Mouse (Mus musculus) embryo, embryonic 10.5 days (tissue): ENCODE measurements at regions not wholly inside any gene's neighbourhood (a gene's known extent, or its start where the extent isn't known, plus 50 kb on each side); places are given as distances from the start of the nearest gene placed in this dataset.

ENCODE experiments used
- DNase-seq: peaks from one replicate; pipeline ENCODE4 v3.0.0-alpha.2; 2015; ENCODE audit warnings: low spot score

DNA sequence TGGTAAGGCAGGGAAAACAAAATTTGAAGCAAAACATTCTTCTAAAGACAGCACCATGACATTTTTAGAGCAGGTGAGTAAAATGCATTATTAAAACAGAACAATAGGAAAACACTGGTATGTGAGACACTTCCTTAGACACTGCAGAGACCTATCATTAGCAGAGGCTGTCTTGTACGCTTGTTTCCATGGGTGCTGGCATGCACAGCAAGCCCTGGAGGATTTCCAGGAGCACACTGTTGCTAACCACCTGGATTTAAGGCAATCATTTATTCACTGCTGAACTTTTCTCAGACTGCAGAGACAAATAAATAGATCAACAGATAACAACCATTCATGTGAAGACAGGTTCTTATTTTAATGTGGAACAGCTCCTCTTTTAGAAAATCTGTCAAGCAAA lies 127.7 kb downstream of the Pros1 start:
- DNase-seq: no peak

DNA sequence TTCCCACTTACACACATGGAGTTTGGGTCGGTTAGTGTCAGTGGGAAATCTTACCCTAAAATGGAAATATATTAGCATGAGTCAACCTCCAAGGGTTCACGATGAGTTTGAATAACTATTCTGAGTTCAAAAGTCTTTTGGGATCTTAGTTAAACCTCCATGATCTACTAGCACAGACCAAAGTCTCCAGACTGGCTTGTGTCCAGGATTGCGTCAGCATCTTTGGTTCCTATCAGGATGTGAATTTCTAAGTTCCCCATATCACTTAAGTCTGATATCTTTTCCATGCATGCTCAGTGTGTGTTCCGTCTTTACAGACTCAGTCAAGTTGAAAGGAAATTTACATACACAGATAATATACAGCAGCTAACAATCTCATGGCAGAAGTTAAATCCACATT lies 128.5 kb downstream of the Pros1 start:
- DNase-seq: no peak

DNA sequence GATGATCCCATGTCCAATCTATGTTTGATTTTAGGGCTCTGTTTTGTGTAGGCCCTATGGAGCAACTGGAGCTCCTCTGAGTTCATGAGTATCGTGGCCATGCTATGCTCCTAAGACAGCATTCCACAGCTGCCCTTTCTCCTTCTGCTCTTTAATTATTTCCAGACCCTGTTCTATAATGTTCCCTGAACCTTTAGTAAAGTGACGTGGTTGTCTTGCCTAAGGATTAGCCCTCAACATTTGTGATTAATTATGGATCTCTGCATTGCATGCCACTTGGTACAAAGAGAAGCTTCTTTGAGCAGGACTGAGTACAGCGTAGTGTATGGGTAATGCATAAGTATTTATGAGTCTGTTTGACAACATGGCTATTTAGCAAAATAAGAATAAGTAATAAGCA lies 141.4 kb downstream of the Pros1 start:
- DNase-seq: peak; percentile 22

DNA sequence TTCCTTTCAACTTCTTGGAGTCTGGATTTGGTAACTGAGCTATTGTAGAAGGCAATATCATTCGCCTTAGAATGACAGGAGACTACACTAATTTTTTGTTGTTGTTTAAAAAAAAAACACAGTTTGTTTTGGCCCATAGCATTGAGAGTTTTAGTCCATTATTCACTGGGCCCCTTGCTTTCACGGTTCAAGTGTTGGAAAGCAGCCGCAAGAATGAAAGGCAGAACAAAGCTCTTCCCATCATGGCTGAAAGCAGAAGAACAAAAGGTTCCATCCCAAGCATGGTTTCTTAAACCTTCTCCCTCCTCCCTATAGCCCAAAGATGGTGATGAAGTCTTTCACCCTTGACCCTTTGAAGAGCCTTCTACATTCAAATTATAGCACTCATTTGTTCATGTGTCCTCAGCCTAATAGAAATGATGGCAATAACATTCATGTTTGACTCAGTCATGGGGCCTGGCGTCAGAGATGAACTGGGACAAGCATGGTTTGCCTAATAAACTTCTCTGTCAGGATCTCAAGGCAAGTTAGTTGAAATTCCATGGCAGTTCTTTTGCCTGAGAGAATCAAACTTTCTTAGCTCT lies 157.1 kb downstream of the Pros1 start:
- DNase-seq: peak; percentile 63

DNA sequence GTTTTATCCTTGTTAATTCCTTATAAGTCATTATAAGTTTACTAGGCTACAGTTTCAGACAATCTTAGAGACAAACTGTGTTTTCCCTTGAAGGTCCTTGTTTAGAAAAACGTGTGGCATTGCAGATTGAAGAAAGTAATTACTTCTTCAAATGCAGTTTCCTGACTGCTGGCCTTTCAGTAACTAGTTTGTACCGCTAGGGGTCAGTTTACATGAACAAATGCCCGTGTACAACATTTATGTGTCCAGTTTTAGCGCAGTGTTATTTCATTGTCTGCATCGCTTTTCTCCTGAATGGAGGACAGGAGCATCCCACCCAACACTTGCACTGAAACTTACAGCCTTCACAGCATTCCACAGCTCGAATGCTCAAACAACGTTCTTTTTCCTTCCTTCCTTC lies 160.3 kb downstream of the Pros1 start:
- peak; percentile 68 for DNase-seq

DNA sequence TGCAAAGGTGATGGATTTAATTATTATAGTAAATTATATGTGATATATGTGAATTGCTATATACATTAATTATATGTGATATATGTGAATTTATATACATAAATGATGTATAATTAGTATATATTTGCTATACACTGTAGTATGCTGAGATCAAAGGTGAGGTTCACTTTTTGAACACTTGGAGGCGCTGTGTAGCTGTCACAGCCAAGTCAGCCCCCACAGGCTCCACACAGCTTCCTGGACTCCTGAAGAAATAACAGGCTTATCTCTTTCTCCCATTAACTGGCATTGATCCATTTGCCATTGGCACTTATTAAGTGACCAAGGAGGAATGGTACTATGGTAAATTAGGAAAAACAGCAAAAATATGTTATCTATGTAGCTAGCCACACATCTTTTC lies 162.0 kb downstream of the Pros1 start:
- DNase-seq: peak; percentile 72

DNA sequence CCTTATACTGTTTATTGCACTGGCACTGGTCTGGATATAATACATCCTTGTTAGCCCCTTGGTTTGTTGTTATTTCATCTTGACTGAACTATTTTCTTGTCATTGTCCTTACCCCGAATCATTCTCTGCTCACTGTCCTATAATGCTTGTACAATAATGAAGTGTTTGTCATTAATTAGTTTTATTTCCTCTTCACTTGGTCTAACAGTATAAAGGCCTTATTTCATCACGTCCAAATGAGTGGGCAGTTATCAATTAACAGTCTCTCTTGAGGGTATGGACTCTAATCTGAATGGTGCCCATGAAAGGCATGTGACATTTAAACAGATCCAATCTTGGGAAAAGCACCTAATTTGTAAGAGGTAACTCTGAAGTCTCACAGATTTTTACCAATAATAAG lies 162.6 kb downstream of the Pros1 start:
- DNase-seq: no peak

DNA sequence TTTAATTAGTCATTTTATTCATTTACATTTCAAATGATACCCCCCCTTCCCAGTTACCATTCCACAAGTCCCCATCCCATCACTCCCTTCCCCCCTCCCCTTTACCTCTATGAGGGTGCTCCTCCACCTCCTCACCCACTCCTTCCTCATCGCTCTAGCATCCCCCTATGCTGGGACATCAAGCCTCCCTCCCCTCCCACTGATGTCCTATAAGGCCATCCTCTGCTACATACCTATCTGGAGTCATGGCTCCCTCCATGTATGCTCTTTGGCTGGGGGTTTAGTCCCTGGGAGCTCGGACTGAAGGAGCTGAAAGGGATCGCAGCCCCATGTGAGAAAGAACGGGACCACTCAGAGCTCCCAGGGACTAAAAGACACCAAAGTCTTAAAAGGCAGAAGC lies 176.3 kb downstream of the Pros1 start:
- no peak for DNase-seq

DNA sequence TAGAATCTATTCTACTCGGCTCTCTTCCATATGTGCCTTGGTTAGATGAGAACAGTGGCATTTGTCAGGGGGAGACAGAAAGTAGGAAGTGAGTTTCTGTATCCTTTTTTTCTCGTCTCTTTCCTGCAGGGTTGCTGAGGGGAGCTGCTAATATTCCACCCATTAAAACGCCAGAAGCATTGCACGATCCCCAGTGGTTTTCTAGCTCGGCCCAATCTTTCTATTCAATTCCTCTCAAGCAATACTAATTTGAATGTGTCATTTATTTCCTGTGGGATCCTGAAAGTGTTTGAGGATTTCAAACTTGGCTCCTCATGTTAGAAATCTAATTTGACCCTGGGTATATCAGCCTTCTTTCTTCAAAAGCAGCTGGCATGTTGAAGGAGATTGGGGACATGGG lies 176.9 kb downstream of the Pros1 start:
- no peak for DNase-seq

DNA sequence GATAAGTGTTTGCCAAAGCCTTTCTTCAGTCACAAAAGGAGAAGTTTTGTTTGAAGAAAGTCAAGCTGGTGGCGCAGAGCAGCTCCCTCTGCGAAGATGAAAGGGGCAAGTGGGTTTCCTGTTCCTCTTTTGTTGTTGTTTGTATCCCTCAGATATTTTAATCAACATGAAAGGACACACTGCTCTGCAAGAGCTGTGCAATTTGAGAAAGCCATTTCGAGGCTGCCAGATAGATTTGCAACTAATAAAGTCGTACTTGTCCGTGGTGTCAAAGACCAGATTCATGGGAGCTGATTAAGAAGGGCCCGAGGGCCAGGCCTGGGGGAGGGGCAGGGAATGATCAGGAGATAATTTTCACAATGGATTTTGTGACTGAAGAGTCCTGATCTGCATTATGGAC lies 177.7 kb downstream of the Pros1 start:
- peak; percentile 42 for DNase-seq

DNA sequence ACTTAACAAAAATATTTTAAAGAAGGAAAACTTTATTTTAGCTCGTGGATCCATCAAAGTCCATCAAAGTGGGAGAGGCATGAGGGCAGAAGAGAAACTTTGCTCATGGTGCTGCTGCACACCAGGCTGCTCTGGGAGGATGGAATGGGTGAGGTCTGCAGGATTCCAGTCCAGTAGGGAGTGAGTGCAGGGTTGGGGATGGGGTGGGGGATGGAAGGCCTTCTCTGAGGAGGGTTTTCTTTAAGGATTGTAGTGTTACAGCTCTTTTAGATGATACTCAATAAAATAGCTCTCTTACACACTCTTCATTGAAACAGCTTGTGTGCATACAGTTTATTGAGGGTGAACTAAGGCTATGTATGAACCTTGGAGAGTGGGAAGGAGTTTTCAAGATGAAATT lies 195.0 kb downstream of the Pros1 start:
- DNase-seq: no peak

DNA sequence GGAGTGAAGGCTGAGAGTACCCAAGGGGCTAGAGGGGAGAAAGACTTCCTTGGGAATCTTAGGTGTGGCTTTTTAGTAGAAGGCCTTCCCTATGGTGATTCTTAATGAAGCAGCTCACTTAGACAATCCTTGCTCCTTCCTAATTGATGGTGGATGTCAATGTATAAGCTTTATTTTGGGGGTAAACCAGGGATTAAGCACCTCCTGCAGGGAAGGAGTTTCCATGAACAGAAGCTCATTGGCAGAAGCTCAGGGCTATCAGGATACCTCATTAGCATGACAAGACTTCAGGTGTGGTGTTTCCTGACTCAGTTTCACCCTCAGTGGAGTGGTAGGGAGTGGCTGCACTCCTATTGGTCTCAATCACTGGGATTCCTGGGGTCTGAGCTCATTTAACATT lies 208.8 kb downstream of the Pros1 start:
- DNase-seq: no peak

DNA sequence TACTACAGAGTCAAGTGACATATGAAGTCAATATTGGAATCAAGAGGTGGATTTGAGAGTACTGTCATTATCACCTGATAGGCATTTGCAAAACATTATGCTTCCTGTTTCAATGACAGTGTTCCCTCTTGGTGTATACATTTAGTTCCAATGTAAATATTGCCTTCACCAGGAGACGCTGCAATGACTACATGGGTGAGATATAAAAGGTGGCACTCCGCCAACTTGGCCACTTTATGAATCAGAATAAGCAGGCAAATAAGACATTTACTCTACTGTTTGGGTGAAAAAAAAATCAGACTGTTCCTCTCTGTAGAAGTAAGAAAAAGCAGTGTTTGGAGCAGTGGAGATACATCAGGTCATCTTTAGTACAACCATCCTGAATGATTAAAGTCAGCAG lies 215.9 kb downstream of the Pros1 start:
- DNase-seq: no peak

DNA sequence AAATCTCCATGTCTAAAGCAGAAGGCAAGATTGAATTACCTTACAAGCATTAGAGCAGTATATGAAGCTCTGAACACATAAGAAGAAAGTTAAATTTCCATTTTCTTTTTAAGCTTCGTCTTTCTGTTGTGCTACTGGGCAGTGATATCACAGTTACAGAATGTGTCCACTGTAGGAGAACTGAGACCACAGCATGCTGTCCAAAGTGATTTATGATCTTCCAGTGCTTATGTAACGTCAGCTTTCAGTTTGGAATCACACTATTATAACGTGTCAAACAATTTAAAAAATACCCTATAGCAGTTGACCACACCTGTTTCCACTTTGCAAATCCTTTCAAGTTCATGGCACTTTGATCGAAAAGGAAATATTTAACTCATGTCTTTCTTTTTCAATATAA lies 221.7 kb downstream of the Pros1 start:
- peak; percentile 24 for DNase-seq

DNA sequence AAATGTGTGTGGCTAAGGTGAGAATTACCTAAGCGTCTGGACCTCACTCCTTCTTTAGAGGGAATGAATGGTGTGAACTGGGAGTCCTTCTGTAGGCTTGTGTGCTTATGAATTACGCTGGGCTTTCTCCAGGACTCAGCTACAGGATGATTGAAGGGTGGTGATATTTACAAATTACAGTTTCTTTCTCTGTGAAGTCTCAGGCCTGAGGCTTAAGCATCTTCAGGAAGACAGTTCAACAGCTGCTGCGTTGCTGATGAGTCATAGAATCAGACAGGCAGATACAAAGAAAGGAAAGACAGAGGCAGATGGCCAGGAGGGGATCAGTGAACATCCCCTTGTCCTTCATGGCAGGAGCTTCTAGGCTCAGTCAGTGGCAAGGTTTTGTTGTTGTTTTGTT lies 227.3 kb downstream of the Pros1 start:
- no peak for DNase-seq

DNA sequence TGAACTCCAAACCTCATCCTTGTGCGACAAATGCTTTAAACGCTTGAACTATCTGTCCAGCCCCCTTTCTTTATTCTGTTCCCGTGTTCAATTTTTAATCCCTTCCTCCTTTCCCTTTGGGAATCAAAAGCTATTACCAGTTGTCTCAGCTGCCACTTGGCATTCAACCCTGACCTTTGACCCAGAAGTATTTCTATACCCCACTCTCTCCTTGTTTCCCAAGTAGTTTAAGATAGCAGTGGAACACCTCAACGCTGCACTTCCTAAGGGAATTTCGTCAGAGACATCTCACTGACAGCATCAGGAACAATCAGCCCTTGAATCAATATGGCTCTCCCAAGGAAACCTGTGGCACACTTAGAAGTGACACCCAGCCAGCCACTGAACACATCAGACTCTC lies 229.1 kb downstream of the Pros1 start:
- DNase-seq: peak; percentile 38

DNA sequence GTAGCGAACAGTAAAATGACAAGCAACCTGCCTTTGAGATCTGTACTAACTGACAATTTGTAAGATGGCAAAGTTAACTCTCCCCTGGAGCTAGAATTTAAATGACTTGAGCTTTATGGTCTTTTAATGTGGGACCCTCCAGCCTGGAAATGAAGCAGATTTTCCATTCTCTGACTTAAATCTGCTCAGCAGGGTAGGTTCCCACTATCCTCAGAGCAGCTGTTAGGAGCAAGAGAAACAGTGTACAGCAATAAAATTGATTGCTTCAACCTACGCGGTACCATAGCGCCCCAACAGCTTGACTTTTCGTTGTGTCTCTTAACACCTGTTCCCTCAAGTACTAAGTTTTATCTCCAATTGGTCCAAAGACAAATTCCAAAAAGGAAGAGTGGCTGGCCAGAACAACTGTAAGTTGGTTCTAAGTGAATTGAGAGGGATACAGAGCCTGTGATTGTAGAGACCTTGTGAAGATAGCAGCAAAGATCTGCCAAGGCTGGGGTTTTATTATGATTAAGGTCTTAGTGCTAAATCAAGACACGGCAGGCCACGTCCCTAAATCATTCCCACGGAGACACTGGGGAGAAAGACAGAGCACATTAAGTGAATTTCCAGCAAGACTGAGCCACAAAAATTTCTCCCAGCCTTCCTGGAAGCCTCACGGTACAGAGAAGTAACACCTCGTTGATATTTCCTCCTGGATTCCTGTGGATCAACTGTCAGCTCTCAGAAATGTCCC lies 230.1 kb downstream of the Pros1 start:
- DNase-seq: peak; percentile 23

DNA sequence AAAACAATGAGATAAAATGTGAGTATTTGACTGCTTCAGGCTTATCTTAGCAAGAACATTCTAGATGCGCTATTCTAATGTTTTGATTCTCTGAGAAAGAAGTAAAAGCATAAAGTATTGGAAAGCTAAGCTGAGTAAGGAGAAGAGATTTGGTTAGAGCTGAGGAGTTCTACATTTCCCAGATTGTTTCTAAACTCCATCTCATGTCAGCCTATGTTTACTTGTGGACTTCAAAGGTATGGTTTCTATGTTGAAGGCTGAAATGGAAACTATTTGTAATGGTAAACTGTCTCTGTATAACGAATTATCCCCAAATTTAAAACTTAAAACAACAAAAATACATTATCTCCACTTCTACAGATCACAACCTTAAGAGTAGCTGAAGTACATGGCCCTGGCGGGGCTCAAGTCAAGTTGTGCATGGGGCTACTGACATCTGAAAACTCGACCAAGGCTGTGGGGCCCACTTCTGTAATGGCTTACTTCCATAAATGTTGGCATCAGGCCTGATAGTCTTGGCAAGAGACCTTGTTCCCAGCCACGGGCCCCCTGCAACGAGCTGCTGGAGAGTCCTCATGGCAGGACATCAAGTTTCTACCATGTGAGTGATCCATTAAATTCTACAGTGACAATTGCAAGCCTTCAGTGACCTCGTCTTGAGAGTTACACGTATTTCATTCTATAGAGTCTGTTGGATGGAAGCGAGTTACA lies 232.1 kb downstream of the Pros1 start:
- no peak for DNase-seq

DNA sequence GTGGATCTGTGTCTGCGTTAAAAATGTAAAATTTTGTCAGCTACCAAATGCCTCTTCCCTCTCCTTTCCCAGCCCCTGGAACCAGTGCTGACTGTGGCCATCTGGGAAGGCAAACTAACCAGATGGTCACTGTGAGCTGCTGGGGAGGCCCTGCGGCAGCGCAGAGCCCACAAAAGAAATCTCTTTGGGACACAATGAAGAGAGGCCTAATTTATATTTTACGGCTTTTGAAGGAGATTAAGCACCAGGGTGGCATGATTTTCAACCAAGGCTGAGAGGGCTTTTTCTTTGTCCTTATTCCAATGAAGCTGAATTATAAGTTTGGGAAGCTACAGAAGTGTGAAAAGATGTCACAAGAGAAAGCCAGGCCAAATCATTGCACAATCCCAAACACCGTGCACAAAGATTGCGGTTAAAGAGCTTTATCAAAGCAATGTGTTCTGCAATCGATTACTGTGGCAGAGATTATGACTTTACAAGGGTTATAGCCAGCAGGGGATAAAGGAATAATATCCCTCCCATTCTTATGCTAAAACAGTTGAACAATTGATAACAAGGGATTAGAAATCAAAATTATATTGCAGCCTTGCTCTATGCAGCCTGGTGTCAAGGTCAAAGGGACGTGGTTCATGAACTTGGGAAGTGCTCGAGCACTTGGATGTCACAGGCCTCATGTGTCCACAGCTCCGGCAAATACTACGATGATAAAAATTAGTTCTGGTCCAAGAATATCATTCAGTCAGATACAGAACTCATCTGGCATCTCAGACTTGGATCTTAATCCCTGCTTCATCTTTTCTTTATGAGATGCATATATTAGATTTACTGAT lies 237.6 kb downstream of the Pros1 start:
- peak; percentile 77 for DNase-seq

DNA sequence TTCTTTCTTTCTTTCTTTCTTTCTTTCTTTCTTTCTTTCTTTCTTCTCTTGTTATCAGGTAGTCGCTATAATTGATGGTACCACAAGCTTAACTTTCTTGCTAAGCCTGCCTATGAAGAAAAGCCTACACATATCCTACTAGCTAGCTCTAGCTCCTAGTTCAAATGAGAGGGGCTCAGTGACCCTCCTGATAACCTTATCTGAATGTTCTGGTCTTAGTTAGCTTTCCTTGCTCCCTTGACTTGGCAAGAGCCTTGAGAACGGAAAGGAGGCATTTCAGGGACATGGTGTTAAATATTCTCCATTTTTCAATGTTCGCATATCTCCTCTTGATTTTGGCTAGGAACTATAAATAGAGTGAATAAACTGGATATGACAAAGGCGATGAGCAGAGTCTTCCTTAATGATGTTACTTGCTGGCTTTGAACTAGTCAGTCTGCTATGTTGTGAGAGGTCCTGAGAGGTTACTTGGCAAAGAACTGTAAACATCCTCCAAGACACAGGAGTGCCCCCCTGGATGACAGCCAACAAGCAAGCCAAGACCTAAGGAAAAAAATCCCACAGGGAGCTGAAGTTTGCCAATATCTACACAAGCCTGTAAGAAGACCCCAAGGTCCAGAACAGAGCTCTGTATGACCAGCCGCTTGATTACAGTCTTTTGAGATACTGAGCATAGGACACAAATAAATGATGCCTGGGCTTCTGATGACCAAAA lies 240.2 kb downstream of the Pros1 start:
- DNase-seq: no peak

DNA sequence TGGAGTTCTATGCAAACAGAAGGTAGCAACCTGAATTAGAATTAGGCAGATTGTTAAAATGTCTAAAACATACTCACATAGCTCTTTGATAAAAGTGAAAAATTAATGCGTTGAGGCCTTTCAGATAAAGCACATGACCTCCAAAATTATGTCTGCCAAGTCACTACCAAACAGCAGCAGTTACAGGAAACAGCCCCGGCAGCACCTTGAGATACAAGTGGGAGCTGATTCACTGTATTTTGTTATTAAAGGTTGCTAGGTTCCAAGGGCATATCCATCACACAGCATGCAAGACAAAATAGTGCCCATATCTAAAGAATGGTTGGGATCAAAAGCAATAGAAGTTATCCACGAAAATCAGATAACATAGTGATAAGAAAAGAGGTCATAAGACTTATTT lies 248.3 kb downstream of the Pros1 start:
- DNase-seq: no peak

DNA sequence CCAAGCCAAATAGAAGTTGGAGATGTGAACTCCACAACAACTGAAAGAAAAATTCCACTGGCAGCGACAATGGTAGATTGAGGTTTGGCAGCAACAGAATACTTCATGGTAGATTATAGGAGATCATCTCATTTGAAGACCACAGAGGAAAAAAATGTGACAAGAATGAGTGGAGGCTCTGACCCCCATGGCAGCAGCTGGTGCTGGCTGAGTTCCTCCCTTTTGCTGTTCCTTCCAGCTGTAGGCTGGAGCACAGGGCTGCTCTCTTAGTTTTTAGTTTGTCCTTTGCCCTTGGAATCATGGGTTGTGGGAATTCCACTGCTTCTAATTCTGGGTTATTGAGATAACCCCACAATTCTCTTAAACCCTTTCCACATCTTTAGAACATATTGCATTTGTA lies 248.8 kb downstream of the Pros1 start:
- DNase-seq: no peak
